Mouse (Mus musculus) limb, embryonic 10.5 days (tissue): ENCODE data around the gene Aifm1. TPM values are rescaled to one million over a fixed set of nuclear protein-coding genes. Genes with fewer than 3 reads are reported as not detected.
"Not testable (repeated sequence)": the region's sequence is repeated elsewhere in the genome, so short reads cannot be mapped to it uniquely, and the experiment has no call there.

Source experiments
- DNase-seq: peaks from one replicate; pipeline ENCODE4 v3.0.0-alpha.2; 2017; ENCODE audit warnings: low spot score
- H3K27ac ChIP-seq: fragments of 300-500 bp; sonication (generic); 2 replicates; pipeline ENCODE4 v1.5.1; 2016; ENCODE audit warnings: mild to moderate bottlenecking
- H3K27me3 ChIP-seq: fragments of 300-500 bp; sonication (generic); 2 replicates; pipeline ENCODE4 v1.6.1; 2016; ENCODE audit warnings: low read depth, mild to moderate bottlenecking; ENCODE audit not compliant: poor library complexity, severe bottlenecking
- H3K36me3 ChIP-seq: fragments of 300-500 bp; sonication (generic); 2 replicates; pipeline ENCODE4 v1.6.1; 2016; ENCODE audit warnings: mild to moderate bottlenecking, moderate library complexity
- H3K4me1 ChIP-seq: fragments of 300-500 bp; sonication (generic); 2 replicates; pipeline ENCODE4 v1.6.1; 2016
- H3K4me3 ChIP-seq: fragments of 300-500 bp; sonication (generic); 2 replicates; pipeline ENCODE4 v1.5.1; 2016; ENCODE audit warnings: mild to moderate bottlenecking, moderate library complexity
- H3K9me3 ChIP-seq: fragments of 300-500 bp; sonication (generic); replicated peaks from 2 replicates; pipeline ENCODE4 v1.6.1; 2016; ENCODE audit warnings: mild to moderate bottlenecking
- WGBS: fragments of 180-500 bp; shearing (Covaris S2); methylation state at CpG from one replicate; pipeline ENCODE4 v1.1.7; 2016; 5-methylcytosine and 5-hydroxymethylcytosine counted together
- polyA plus RNA-seq: library from polyadenylated mRNA; unstranded; fragments of >200 nt; fragmentation: Nextera tagmentation; extraction: Ambion mirVana; gene quantifications from 2 replicates; pipeline ENCODE4 v1.2.1, GENCODE M21; 2016

The Aifm1 gene
- polyA plus RNA-seq, 1 experiment from 2014 or later: 93.5 TPM

DNA sequence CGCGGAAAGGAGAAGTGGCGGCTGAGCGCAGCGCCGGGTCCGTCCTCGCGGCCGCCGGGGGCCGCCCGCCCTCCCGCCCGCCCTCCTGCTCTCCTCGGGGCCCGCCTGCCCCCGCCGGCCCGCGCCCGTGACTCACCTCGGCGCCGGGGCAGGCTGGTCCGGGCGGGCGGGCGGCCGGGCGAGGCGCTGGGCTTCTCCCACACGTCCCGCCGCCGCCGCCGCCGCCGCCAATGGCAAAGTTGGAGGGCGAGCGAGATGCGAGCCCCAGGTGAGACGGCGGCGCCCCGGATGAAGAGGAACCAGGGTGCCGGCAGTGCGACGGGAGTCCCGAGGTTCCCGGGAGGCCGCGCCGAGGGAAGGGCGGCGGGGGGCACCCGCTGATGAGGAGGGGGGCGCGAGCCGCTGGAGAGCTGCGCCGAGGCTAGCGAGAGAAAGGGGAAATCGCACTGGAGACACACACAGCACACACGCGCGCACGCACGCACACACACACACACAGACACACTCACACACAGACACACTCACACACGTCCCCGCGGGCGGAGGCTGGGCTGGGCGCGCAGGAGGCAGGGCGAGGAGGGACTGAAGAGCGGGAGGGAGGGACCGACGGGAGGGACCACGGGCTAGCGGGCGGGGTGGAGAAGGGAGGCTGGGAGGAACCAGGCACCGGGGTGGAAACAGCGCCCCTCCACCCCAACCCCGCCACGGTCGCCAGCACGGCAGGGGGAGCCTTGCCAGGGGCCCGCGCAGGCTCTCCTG lies 59.4 kb downstream of the Aifm1 start:
- Histone ChIP-seq H3K4me3 (peak overlapping the region; percentile 47), H3K36me3 (no peaks in the 10 kb centered on the region), H3K27me3 (peaks cover 66% of the 10 kb centered on the region), H3K9me3 (no peaks in the 10 kb centered on the region), H3K27ac (peak overlapping the region; percentile 62), H3K4me1 (peaks cover 18% of the 10 kb centered on the region)
- peak; percentile 53 for DNase-seq
- WGBS: 11% methylated on average over 35 of the region's 91 CpGs

DNA sequence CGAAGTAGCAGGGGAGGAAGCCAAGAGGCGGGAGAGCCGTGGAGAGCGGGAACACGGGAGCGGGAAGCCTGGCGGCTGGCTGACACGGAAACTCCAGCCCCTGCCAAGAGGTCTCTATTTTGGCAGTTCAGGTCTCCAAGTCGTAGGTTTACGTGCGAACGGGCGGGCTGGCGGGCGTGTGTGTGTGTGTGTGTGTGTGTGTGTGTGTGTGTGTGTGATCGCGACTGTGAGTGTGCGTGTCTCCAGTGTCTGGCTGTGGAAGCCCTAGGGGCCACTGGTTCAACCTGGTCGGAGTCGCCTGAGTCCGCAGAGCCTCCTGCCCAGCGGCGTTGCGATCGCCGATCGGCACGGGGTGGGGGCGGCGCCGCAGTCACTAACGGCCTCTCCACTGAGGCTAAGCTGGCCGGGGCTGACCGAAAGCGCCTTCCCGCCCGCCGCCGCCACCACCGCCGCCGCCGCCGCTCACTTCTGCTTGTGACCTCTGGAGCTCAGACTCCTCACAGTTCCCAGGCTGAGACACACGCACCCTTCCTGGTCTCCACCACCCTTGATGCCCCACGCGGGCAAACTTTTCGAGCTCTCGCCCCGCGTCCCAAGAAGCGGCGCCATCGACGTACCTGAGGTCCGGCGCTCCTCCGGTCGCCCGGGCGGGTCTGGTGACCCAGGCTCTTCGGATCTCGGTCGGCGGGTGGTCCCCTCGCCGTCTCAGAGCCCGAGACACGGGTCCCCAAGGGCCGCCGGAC lies 60.3 kb downstream of the Aifm1 start:
- H3K36me3 ChIP-seq: no peaks in the 10 kb centered on the region
- H3K27ac ChIP-seq: peak overlapping the region; percentile 62
- H3K4me3 ChIP-seq: peak overlapping the region; percentile 47
- peaks cover 18% of the 10 kb centered on the region for H3K4me1 ChIP-seq
- H3K9me3 ChIP-seq: no peaks in the 10 kb centered on the region
- H3K27me3 ChIP-seq: peaks cover 66% of the 10 kb centered on the region
- WGBS: 18% methylated on average over 56 of the region's 71 CpGs
- peak; percentile 51 for DNase-seq

DNA sequence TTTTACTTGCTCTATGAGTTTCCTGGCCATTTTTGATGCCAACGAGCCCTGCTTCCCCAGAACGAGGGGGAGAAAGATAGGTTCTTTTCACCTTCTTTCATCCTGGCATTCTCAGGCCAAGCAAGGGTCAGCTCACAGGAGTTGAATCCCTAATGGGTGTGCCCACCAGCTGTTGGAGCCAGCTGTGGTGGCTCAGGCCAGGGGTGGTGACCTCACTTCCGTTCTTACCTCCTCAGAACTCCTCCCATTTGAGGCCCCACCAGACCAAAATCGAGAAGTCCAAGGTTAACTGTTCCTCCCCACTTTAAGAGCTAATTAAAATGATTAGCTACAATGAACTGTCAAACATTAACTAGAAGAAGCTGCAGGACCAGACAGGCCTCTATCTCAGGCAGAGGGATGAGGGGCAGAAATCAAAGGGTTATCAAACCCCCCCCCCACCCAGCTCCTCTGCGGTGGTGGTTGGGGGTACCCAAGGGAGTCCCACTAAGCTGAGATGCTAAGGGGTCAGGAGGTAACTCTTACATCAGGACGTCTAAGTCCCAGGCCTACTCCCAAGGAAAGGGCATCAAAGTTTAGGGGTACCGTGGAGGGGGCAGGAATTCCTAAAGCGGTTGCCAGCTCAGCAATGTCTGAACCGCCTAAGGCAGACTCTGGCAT lies 61.0 kb downstream of the Aifm1 start:
- H3K4me1 ChIP-seq: peaks cover 18% of the 10 kb centered on the region
- peaks cover 66% of the 10 kb centered on the region for H3K27me3 ChIP-seq
- H3K4me3 ChIP-seq: peak overlapping the region; percentile 47
- no peak overlapping the region for H3K27ac ChIP-seq
- no peaks in the 10 kb centered on the region for H3K36me3 ChIP-seq
- H3K9me3 ChIP-seq: no peaks in the 10 kb centered on the region
- WGBS: 24% methylated on average over 9 of the region's 9 CpGs
- DNase-seq: no peak

DNA sequence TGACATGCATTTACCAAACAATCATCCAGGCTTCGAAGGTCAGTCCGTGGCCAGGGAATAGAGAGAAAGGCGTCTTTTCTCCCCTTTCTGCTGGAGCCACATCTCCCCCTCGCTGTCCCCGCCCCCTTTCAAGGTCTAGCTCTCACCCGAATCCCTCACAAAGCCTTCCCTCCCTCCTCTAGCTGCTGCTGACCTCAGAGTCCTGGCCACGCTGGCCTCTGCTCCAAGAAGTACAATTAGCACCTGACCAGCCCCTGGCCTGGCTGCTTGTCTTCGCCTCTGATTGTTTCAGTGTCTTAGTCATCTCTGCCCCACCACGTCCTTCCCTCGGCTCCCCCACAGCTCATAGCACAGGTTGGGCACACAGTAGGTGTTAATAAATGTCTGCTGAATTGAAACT lies 63.7 kb downstream of the Aifm1 start:
- Histone ChIP-seq H3K4me3 (no peak overlapping the region), H3K4me1 (peaks cover 18% of the 10 kb centered on the region), H3K27me3 (peaks cover 42% of the 10 kb centered on the region), H3K36me3 (no peaks in the 10 kb centered on the region), H3K9me3 (no peaks in the 10 kb centered on the region), H3K27ac (no peak overlapping the region)
- no peak for DNase-seq
- 13% methylated on average over 10 of the region's 10 CpGs for WGBS

DNA sequence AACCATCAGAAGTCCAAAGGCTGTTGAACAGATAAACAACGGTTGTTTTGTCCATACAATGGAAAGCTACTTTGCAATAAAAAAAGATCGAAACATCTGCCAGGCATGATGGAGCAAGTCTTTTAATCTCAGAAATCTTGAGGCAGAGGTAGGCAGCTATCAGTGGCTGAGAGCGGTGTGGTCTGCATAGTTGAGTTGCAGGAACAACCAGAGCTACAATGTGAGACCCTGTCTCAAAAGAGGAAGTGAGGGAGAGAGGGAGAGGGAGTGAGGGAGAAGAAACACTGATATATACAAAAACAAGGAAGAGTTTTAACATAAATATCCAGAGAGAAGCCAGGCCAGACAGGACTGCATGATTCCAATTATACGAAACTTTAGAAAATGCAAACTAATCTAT lies 68.7 kb downstream of the Aifm1 start:
- H3K9me3 ChIP-seq: no peaks in the 10 kb centered on the region
- WGBS: 88% methylated on average over 4 of the region's 4 CpGs
- no peaks in the 10 kb centered on the region; the same call in 1 of the 2 replicates for H3K27me3 ChIP-seq
- DNase-seq: no peak
- H3K27ac ChIP-seq: no peak overlapping the region
- no peak overlapping the region for H3K4me3 ChIP-seq
- H3K36me3 ChIP-seq: no peaks in the 10 kb centered on the region
- peaks cover 4% of the 10 kb centered on the region for H3K4me1 ChIP-seq

DNA sequence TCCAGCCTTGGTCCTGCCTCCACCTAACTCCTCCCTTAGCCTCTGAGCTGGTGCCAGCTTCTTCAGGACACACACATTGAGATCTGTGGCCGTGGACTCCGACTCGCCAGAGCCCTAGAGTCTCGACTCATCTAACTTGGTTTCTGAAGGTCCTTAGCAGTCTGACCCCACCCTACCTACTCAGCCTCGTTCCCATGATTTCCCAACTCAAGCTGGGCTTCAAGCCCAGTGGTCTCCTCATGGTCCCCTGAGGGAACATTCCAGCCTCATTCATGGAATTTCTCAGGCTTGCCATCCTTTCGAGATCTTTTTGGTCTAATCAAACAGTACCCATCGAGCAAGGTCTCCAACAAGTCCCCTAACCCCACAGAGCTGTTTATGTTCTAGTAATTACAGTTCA lies 71.4 kb downstream of the Aifm1 start:
- WGBS: 90% methylated on average over 7 of the region's 7 CpGs
- H3K9me3 ChIP-seq: no peaks in the 10 kb centered on the region
- H3K36me3 ChIP-seq: no peaks in the 10 kb centered on the region
- no peak overlapping the region for H3K4me3 ChIP-seq
- DNase-seq: no peak
- H3K27ac ChIP-seq: no peak overlapping the region
- peaks cover 7% of the 10 kb centered on the region for H3K4me1 ChIP-seq
- H3K27me3 ChIP-seq: no peaks in the 10 kb centered on the region

DNA sequence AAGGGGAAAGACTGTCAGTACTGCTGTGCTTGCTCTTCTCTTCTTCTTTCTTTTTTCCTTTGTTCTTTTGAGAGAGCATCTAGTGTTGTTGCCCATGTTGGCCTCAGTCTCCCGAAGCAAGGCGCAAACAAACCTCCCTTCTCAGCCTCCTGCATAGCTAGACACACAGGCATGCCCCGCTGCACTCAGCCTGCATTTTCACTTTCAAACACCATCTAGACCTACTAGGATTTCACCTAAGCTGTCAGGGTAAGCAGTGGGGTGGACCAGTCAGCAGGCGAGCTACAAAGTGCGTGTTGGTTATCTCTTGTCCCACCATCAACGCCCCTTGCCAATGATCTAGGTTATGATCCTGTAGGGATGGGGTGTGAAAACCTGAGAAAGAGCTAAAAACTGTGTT lies 71.8 kb downstream of the Aifm1 start:
- WGBS: 87% methylated on average over 6 of the region's 6 CpGs
- H3K4me3 ChIP-seq: no peak overlapping the region

GRCm38 (mm10) chrX:48439036-48439435 lies 74.3 kb downstream of the Aifm1 start:
- H3K4me1 ChIP-seq: peaks cover 7% of the 10 kb centered on the region
- no peaks in the 10 kb centered on the region for H3K36me3 ChIP-seq
- no peaks in the 10 kb centered on the region for H3K27me3 ChIP-seq
- no peaks in the 10 kb centered on the region for H3K9me3 ChIP-seq
- no peak overlapping the region for H3K4me3 ChIP-seq
- H3K27ac ChIP-seq: no peak overlapping the region
- DNase-seq: no peak
- WGBS: 55% methylated on average over 4 of the region's 4 CpGs

More for the DNA sequence above, 71.8 kb downstream of the Aifm1 start:
- DNase-seq: no peak
- H3K27me3 ChIP-seq: no peaks in the 10 kb centered on the region
- H3K9me3 ChIP-seq: no peaks in the 10 kb centered on the region
- peaks cover 7% of the 10 kb centered on the region for H3K4me1 ChIP-seq
- no peak overlapping the region for H3K27ac ChIP-seq
- H3K36me3 ChIP-seq: no peaks in the 10 kb centered on the region

GRCm38 (mm10) chrX:48436082-48436481 lies 77.3 kb downstream of the Aifm1 start:
- Histone ChIP-seq H3K4me1 (peaks cover 18% of the 10 kb centered on the region), H3K27me3 (peaks cover 12% of the 10 kb centered on the region; the same call in 1 of the 2 replicates)
- not testable (repeated sequence) for H3K36me3 ChIP-seq, DNase-seq, H3K9me3 ChIP-seq, H3K4me3 ChIP-seq, H3K27ac ChIP-seq
- WGBS: 92% methylated on average over 6 of the region's 7 CpGs

GRCm38 (mm10) chrX:48435477-48435900 lies 77.9 kb downstream of the Aifm1 start:
- H3K4me3 ChIP-seq: no peak overlapping the region
- no peaks in the 10 kb centered on the region for H3K9me3 ChIP-seq
- H3K36me3 ChIP-seq: no peaks in the 10 kb centered on the region
- peaks cover 18% of the 10 kb centered on the region for H3K4me1 ChIP-seq
- peaks cover 12% of the 10 kb centered on the region; the same call in 1 of the 2 replicates for H3K27me3 ChIP-seq
- no peak for DNase-seq
- 83% methylated on average over 9 of the region's 9 CpGs for WGBS
- no peak overlapping the region for H3K27ac ChIP-seq

- peaks cover 18% of the 10 kb centered on the region for H3K4me1 ChIP-seq
- H3K27ac ChIP-seq: no peak overlapping the region
- 88% methylated on average over 1 of the region's 1 CpGs for WGBS
- H3K9me3 ChIP-seq: no peaks in the 10 kb centered on the region
- no peaks in the 10 kb centered on the region for H3K36me3 ChIP-seq
- DNase-seq: no peak
- H3K27me3 ChIP-seq: peaks cover 12% of the 10 kb centered on the region; the same call in 1 of the 2 replicates
- H3K4me3 ChIP-seq: no peak overlapping the region
Measured at GRCm38 (mm10) chrX:48434251-48434650, 79.1 kb downstream of the Aifm1 start.

DNA sequence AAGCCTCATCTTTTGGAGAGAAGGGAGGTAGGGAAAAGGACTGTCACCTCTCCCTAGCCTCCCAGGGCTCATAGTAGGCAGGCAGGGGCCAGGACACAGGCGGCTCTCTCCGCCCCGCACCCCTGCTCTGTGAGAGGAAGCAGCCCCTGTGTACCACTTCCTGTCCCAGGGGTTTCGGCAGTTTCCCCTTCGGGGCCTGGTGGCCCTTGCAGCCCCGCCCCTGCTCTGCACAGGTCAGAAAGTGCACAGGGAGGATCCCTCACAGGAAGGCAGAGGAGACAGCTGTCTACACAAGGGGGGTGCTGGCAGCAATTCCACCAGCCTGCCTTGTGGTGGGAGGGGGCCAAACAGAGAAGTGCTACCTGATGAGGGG lies 79.8 kb downstream of the Aifm1 start:
- Histone ChIP-seq H3K4me3 (no peak overlapping the region), H3K27ac (no peak overlapping the region), H3K9me3 (no peaks in the 10 kb centered on the region), H3K27me3 (peaks cover 12% of the 10 kb centered on the region; the same call in 1 of the 2 replicates), H3K36me3 (no peaks in the 10 kb centered on the region), H3K4me1 (peaks cover 13% of the 10 kb centered on the region)
- no peak for DNase-seq
- 37% methylated on average over 6 of the region's 6 CpGs for WGBS
